Comparison of ENCODE assay signal across 29 mouse cellular contexts in the genomic region with DNA sequence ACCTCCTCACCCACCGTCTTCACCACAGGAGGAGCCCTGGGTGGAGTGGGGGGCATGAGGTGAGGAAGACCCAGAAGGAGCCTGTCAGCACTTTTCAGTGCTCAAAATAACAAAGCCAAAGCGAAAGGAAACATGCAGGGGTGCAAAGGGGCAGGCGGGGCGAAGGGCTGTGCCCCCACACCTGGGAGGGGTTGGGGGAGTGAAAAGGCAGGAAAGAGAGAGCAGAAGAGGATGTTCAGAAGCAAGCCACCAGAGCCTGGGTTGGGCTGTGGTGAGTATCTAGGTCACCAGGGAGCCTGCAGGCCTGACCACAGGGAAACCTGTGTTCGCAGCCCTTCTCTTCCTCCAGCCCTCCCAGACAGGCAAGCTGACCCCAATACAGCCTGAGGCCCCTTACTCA. TPM values are rescaled to one million over a fixed set of nuclear protein-coding genes. Genes with fewer than 3 reads are reported as not detected.
DNase-seq lines count a peak whose midpoint lies in the region; ATAC-seq lines count a peak whose summit lies in the region.
"Had no signal": no experiment of that assay in that cellular context is flagged by ENCODE, and none has a peak within 500 bp of the region (broad histone marks: within the 10 kb centered on the region; RNA-seq: fewer than 3 reads in every experiment).

No protein-coding gene starts in this region.

- no peaks in the 10 kb centered on the region for H3K36me3 ChIP-seq in embryonic facial prominence, embryonic 10.5 days (replicated peaks)
- H3K36me3 ChIP-seq: embryonic facial prominence, embryonic 15.5 days; heart, embryonic 10.5 days; limb, embryonic 15.5 days; midbrain, embryonic 15.5 days; neural tube, embryonic 15.5 days; stomach, embryonic 15.5 days had no signal

- no peaks in the 10 kb centered on the region for H3K4me1 ChIP-seq in embryonic facial prominence, embryonic 10.5 days
- H3K4me1 ChIP-seq: embryonic facial prominence, embryonic 15.5 days; heart, embryonic 10.5 days; limb, embryonic 15.5 days; midbrain, embryonic 15.5 days; stomach, embryonic 15.5 days had no signal

- peak; percentile 35 for DNase-seq in naive thymus-derived CD4-positive, alpha-beta T cell, adult 2 months (ENCODE audit: low read depth)
- DNase-seq in thymus, postnatal 36 days: peak; percentile 85 to 94
- DNase-seq in cerebellum, postnatal 14 days: no peak
- DNase-seq in cerebellum, postnatal 4 days (ENCODE audit: low spot score in 2 of 2): no peak
- no peak for DNase-seq in embryonic facial prominence, embryonic 10.5 days (ENCODE audit: low spot score)
- DNase-seq: cerebellum, adult 9-10 months; forebrain, postnatal 0 days; gastrocnemius, postnatal 36 days; heart, postnatal 4 days; kidney, adult 18-20 months had no signal

- no peak overlapping the region for H3K4me3 ChIP-seq in embryonic facial prominence, embryonic 10.5 days
- H3K4me3 ChIP-seq: embryonic facial prominence, embryonic 15.5 days; heart, embryonic 10.5 days; limb, embryonic 15.5 days; midbrain, embryonic 15.5 days; myocyte; neural tube, embryonic 15.5 days; stomach, embryonic 15.5 days had no signal

- H3K27me3 ChIP-seq in embryonic facial prominence, embryonic 10.5 days (replicated peaks; ENCODE audit: low read depth, poor library complexity, severe bottlenecking): 0 out of 2 replicates have a peak, but pooled peaks cover 9% of the 10 kb centered on the region
- H3K27me3 ChIP-seq: CH12.LX; embryonic facial prominence, embryonic 15.5 days; limb, embryonic 15.5 days; midbrain, embryonic 15.5 days; neural tube, embryonic 15.5 days; stomach, embryonic 15.5 days had no signal

- H3K27ac ChIP-seq in embryonic facial prominence, embryonic 10.5 days (replicated peaks): no peak overlapping the region
- H3K27ac ChIP-seq: embryonic facial prominence, embryonic 15.5 days; heart, embryonic 10.5 days; kidney, postnatal 0 days; limb, embryonic 15.5 days; midbrain, embryonic 15.5 days; neural tube, embryonic 15.5 days; stomach, embryonic 15.5 days had no signal

- no peaks in the 10 kb centered on the region for H3K9me3 ChIP-seq in embryonic facial prominence, embryonic 10.5 days
- H3K9me3 ChIP-seq: embryonic facial prominence, embryonic 15.5 days; heart, embryonic 10.5 days; limb, embryonic 15.5 days; midbrain, embryonic 15.5 days; neural tube, embryonic 15.5 days; stomach, embryonic 15.5 days had no signal

- 79% methylated on average over 5 of the region's 5 CpGs for WGBS in embryonic facial prominence, embryonic 10.5 days

- peak; percentile 86 for ATAC-seq in CD4-positive, CD25-positive, alpha-beta regulatory T cell, adult 4 months
- ATAC-seq in granulocyte monocyte progenitor cell, adult 5-6 weeks (replicated peaks; ENCODE audit: poor library complexity, severe bottlenecking): peak; percentile 25; the same call in 1 of the 2 replicates
- ATAC-seq: forebrain, postnatal 0 days; hindbrain, embryonic 16.5 days; lung, postnatal 0 days; midbrain, embryonic 15.5 days had no signal

RNA-seq across cellular contexts. Expression of a gene that starts 10.3 kb away (rescaled TPM):
- under 1 TPM; 0.40 to 0.48 TPM for polyA plus RNA-seq in CD4-positive, CD25-positive, alpha-beta regulatory T cell, adult 4 months (2017; shearing (Covaris generic))
- not detected in 2 replicates for total RNA-seq in granulocyte monocyte progenitor cell, adult 5-6 weeks (2014; fragmentation: Nextera tagmentation)
- total RNA-seq in granulocyte monocyte progenitor cell, adult 5-6 weeks (2017): not detected in 2 replicates
- polyA plus RNA-seq in embryonic facial prominence, embryonic 10.5 days (2016; fragmentation: Nextera tagmentation; extraction: Ambion mirVana): 0.07 and 0.28 TPM in 2 replicates
- total RNA-seq: CH12.LX, MEL had no signal
- polyA plus RNA-seq: heart, embryonic 10.5 days; myocyte had no signal

RNA-seq across cellular contexts. Expression of a gene that starts 15.5 kb away (rescaled TPM):
- 1 to 10 TPM; 4.4 to 7.4 TPM for polyA plus RNA-seq in CD4-positive, CD25-positive, alpha-beta regulatory T cell, adult 4 months (2017; shearing (Covaris generic))
- not detected in 2 replicates for total RNA-seq in granulocyte monocyte progenitor cell, adult 5-6 weeks (2014; fragmentation: Nextera tagmentation)
- total RNA-seq in granulocyte monocyte progenitor cell, adult 5-6 weeks (2017): 0.13 TPM in 1 of 2 replicates, not detected in the other
- 0.21 and 0.29 TPM in 2 replicates for polyA plus RNA-seq in embryonic facial prominence, embryonic 10.5 days (2016; fragmentation: Nextera tagmentation; extraction: Ambion mirVana)
- total RNA-seq: MEL had no signal

RNA-seq across cellular contexts. Expression of a gene that starts 25.0 kb away (rescaled TPM):
- 10 to 100 TPM; 11.4 to 11.6 TPM for polyA plus RNA-seq in CD4-positive, CD25-positive, alpha-beta regulatory T cell, adult 4 months (2017; shearing (Covaris generic))
- 4.5 TPM in 2 replicates for total RNA-seq in granulocyte monocyte progenitor cell, adult 5-6 weeks (2014; fragmentation: Nextera tagmentation)
- total RNA-seq in granulocyte monocyte progenitor cell, adult 5-6 weeks (2017): 5.7 and 6.1 TPM in 2 replicates
- 14.2 and 16.5 TPM in 2 replicates for polyA plus RNA-seq in embryonic facial prominence, embryonic 10.5 days (2016; fragmentation: Nextera tagmentation; extraction: Ambion mirVana)
- total RNA-seq: CH12.LX, MEL had no signal

RNA-seq across cellular contexts. Expression of a gene that starts 25.8 kb away (rescaled TPM):
- not detected for polyA plus RNA-seq in CD4-positive, CD25-positive, alpha-beta regulatory T cell, adult 4 months (2017; shearing (Covaris generic))
- total RNA-seq in granulocyte monocyte progenitor cell, adult 5-6 weeks (2014; fragmentation: Nextera tagmentation): not detected in 2 replicates
- not detected in 2 replicates for total RNA-seq in granulocyte monocyte progenitor cell, adult 5-6 weeks (2017)
- polyA plus RNA-seq in embryonic facial prominence, embryonic 10.5 days (2016; fragmentation: Nextera tagmentation; extraction: Ambion mirVana): 0.30 and 0.31 TPM in 2 replicates
- total RNA-seq: CH12.LX; heart, postnatal 4 days; MEL had no signal
- polyA plus RNA-seq: liver, embryonic 16.5 days; myocyte had no signal

RNA-seq across cellular contexts. Expression of a gene that starts 46.1 kb away (rescaled TPM):
- not detected for polyA plus RNA-seq in CD4-positive, CD25-positive, alpha-beta regulatory T cell, adult 4 months (2017; shearing (Covaris generic))
- not detected in 2 replicates for total RNA-seq in granulocyte monocyte progenitor cell, adult 5-6 weeks (2014; fragmentation: Nextera tagmentation)
- total RNA-seq in granulocyte monocyte progenitor cell, adult 5-6 weeks (2017): not detected in 2 replicates
- polyA plus RNA-seq in embryonic facial prominence, embryonic 10.5 days (2016; fragmentation: Nextera tagmentation; extraction: Ambion mirVana): 0.11 TPM in 1 of 2 replicates, not detected in the other
- total RNA-seq: adrenal gland, adult 18-20 months; CH12.LX; forebrain, postnatal 0 days; gastrocnemius, postnatal 36 days; heart, postnatal 4 days; layer of hippocampus, adult 8-10 months; left cerebral cortex, adult 18-20 months; left cerebral cortex, postnatal 36 days; MEL had no signal
- polyA plus RNA-seq: forebrain, postnatal 0 days; heart, embryonic 10.5 days; liver, embryonic 16.5 days; midbrain, embryonic 15.5 days; myocyte had no signal

Comparison
In these comparisons a context has a peak if more than half of its experiments do, and no peak if none do; other contexts are left out.
1. DNase-seq: peak in naive thymus-derived CD4-positive, alpha-beta T cell, adult 2 months (single experiment) and thymus, postnatal 36 days (2 of 2); none in cerebellum, postnatal 14 days (0 of 2), cerebellum, postnatal 4 days (0 of 2) and embryonic facial prominence, embryonic 10.5 days (single experiment).